Mouse (Mus musculus) retina, adult 2 months (tissue): ENCODE results near the gene Rabif.

Experiments used
- DNase-seq: peaks from one replicate; pipeline ENCODE4 v3.0.0-alpha.2; 2012; ENCODE audit warnings: low read depth, low spot score

The Rabif gene

DNA sequence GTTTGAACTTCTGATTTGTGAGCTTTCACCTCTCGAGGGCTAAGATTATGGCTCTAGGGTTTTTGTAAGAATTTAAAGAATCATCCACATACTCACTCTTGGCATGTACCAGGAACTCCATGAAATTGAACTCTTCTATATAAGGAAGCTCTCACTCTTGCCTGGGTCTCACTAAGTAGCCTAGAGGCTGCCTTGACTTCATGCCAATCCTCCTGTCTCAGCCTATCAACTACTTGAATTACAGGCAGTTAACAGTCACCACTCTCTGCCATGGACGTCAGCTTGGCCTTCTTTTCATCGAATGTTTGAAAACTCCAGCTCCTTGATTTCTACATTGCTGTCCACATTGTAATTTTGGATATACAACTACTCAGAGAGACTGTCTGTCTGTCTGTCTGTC, 57.9 kb downstream of the Rabif start:
- DNase-seq: no peak

DNA sequence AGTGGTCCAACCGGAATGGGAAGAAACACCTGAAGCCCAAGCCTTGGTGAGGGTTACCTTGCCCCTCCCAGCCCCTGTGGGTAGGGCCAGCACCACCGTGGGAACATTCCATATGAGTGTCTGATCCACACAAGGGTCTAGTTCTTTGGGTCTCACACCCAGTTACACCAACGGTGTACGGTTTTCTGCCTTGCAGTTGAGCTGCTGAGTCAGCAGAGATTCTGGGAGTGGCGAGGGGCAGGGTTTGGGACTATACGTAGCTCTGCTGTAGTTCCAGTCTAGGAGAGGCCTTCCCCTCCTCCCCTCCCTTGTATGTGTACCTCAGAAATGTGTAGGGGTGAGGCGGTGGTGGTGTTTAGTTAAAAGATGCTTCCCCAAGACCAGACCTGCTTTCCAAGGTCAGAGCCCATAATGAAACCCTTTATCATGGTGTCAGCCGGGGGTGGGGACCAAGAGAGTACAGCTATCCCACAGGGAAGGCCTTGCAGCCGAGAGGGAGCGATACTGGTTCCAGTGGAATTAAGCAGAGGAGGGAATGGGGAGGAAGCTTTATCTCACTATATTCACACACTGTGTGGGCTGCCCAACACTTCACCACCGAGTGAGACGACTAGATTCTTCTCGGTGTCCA, 60.9 kb downstream of the Rabif start:
- DNase-seq: no peak

DNA sequence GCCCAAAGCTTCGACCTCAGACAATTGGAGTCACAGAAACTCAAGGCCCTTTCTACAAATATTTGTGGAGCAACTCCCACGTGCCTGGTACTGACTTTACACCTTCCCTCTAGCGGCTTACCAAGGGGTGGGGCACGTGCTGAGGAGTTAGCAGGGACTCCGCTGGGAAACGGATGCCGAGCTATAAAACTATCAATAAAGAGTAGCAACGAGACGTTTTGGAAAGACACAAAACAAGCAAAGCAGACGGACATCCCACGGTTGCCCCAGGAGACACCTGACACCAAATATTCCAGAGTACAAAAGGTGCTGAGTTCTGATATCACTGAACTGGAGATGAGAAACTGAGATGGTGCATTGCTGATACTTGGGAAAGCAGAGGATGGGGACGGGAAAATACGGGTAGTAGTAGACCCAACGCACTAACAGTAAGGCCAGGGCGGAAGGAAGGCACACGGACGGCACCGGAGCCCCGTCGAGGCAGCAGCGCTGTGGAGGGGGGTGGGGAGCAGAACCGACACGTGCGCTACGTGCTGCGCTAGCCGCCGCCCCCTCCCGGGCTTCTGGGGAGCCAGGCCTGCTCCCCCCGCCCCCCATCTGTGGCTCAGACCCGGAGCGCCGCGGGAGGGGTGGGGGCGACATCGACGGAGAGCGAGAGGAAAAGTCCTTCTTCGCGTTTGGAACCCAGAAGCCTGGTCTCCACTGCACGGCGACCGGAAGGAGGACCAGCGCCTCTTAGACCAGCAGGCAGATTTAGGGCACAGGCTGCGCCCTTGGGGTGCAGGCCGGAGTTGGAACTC, 61.6 kb downstream of the Rabif start:
- no peak for DNase-seq

DNA sequence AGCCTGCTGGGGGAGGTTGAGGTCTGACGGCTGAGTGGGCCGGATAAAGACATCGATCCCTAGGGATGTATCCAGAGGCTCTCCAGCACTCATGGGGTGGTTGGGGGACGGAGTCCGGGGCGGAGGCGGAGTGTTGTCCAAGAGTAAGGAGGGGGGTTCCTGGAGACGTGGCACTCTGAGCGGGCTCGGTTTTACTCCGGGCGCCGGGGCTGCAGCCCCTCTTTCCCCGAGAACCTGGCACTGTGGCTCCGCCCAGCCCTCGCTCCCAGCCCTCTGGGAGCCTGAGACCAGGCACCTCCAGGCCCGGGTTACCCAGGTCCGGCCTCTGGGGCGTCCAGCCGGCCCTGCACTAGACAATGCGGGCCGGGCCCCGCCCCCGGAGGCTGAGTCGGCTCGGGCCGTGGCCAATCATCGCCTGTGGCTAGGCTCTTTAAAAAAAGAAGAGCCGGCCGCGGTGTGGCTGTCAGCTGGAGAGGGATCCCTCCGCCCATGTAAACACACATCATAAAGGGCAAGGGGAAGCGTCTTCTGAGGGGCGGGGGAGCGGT, 62.3 kb downstream of the Rabif start:
- DNase-seq: peak; percentile 84
